Mouse (Mus musculus): ENCODE data around the gene Zfc3h1. TPM values are rescaled to one million over a fixed set of nuclear protein-coding genes. Genes with fewer than 3 reads are reported as not detected.
A peak's percentile ranks its signal among the peaks of the same experiment; 100 is the strongest.

The Zfc3h1 gene
- polyA plus RNA-seq, 1 experiment from 2014 or later: 5.0 TPM

DNA sequence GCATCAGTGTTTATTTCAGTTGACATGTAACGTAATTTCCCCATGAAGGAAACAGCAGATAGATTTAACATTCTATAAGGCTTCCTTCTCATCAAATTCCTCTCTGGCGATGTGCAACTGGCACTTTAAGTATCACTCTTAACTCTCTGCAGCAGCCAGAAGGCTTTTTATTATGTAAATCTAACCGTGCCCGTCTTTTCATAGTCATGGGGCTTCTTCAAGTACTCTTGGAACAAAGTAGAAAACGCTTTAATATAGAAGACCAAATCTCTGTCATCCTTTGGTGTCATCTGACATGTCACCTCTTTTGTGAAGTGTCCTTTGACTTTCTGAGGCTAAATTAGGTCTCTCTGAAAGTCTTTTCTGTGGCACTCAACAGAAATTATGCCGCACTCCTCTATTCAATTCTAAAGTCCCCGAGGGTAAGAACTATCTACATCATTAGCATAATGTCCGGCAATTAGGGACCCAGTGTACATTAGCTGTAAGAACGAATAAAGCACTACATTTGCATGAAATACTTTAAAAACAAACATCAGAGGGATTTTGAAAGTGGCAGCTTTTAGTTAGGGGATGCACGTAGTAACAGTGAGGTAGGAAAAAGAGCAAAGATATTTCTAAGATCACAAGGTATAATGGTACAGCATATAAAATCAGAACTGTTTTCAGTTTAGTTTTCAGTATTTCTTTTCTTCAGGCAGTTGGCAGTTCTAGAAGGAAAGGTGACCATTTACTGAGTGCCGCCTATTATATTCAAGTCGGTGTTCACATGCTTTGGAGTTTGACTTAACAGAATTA, 1.7 kb upstream of the Zfc3h1 start:
- Histone ChIP-seq H3K4me1 (ENCODE audit: insufficient read depth) (peaks cover 21% of the 10 kb centered on the region), H3K27me3 (ENCODE audit: insufficient read depth, low read length) (no peaks in the 10 kb centered on the region), H3K4me3 (ENCODE audit: low read depth, low read length) (peak overlapping the region; percentile 69), H3K9me3 (ENCODE audit: low read length) (no peaks in the 10 kb centered on the region), H3K36me3 (replicated peaks; ENCODE audit: insufficient read depth, low read length) (no peaks in the 10 kb centered on the region), H3K9ac (replicated peaks) (peak overlapping the region; percentile 98), H3K27ac (ENCODE audit: low read depth) (peak overlapping the region; percentile 99), H3K4me2 (ENCODE audit: low read depth, low read length) (peak overlapping the region; percentile 75)
- DNase-seq (no peak), ATAC-seq (no peak)
- WGBS (ENCODE audit: insufficient replicate concordance): 55% methylated on average over 12 of the region's 12 CpGs
- TF ChIP-seq CTCF (IDR thresholded peaks at IDR 0.05; ENCODE audit: low read depth): no peak
- TF ChIP-seq EP300 (IDR thresholded peaks at IDR 0.05; ENCODE audit: low read depth): no peak

DNA sequence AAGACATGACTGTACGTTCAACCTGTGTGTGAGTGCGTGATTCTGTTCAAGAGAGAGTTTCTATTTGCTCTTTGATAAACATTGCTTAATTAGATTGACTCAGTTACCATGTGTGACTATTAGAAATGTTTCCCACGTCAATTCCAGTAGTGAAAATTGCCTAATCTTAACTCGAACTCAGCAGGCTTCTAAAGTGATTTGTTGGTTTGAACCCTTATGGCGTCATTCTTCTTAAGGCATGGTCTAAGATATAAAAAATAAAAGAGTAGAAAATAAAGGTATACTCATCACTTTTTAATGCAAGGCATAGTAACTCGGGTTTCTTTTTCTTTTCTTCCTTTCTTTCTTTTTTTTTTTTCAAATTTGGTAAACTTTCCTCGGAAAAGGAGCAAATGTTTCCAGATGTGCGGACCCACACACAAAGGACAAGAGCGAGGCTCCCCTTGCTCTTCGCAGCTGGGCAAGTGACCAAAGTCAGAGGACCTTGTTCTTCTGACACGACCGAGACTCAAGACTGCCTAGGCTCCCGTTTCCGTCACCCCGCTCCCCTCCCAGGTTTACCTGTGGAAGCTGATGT, 1.0 kb upstream of the Zfc3h1 start:
- Histone ChIP-seq H3K27me3 (ENCODE audit: insufficient read depth, low read length) (no peaks in the 10 kb centered on the region), H3K36me3 (replicated peaks; ENCODE audit: insufficient read depth, low read length) (no peaks in the 10 kb centered on the region), H3K4me3 (ENCODE audit: low read depth, low read length) (peak overlapping the region; percentile 69), H3K9me3 (ENCODE audit: low read length) (no peaks in the 10 kb centered on the region), H3K9ac (replicated peaks) (peak overlapping the region; percentile 98), H3K4me2 (ENCODE audit: low read depth, low read length) (peak overlapping the region; percentile 75), H3K4me1 (ENCODE audit: insufficient read depth) (peaks cover 23% of the 10 kb centered on the region), H3K27ac (ENCODE audit: low read depth) (peak overlapping the region; percentile 99)
- DNase-seq (no peak), ATAC-seq (no peak)
- WGBS (ENCODE audit: insufficient replicate concordance): 2% methylated on average over 15 of the region's 15 CpGs
- TF ChIP-seq EP300 (IDR thresholded peaks at IDR 0.05; ENCODE audit: low read depth): no peak
- no peak for TF ChIP-seq CTCF (IDR thresholded peaks at IDR 0.05; ENCODE audit: low read depth)

- peak overlapping the region; percentile 99 for H3K27ac ChIP-seq (ENCODE audit: low read depth)
- H3K4me1 ChIP-seq (ENCODE audit: insufficient read depth): peaks cover 26% of the 10 kb centered on the region
- no peaks in the 10 kb centered on the region for H3K27me3 ChIP-seq (ENCODE audit: insufficient read depth, low read length)
- TF ChIP-seq EP300 (IDR thresholded peaks at IDR 0.05; ENCODE audit: low read depth): no peak
- TF ChIP-seq CTCF (IDR thresholded peaks at IDR 0.05; ENCODE audit: low read depth): no peak
- H3K36me3 ChIP-seq (replicated peaks; ENCODE audit: insufficient read depth, low read length): peaks cover 6% of the 10 kb centered on the region
- no peaks in the 10 kb centered on the region for H3K9me3 ChIP-seq (ENCODE audit: low read length)
- WGBS (ENCODE audit: insufficient replicate concordance): 1% methylated on average over 72 of the region's 101 CpGs
- peak overlapping the region; percentile 69 for H3K4me3 ChIP-seq (ENCODE audit: low read depth, low read length)
- H3K9ac ChIP-seq (replicated peaks): peak overlapping the region; percentile 98
- peak overlapping the region; percentile 75 for H3K4me2 ChIP-seq (ENCODE audit: low read depth, low read length)
- ATAC-seq: peak; percentile 30
- DNase-seq: peak; percentile 77
Observed at GRCm38 (mm10) chr10:115385018-115386002, 551 bp downstream of the Zfc3h1 start.

DNA sequence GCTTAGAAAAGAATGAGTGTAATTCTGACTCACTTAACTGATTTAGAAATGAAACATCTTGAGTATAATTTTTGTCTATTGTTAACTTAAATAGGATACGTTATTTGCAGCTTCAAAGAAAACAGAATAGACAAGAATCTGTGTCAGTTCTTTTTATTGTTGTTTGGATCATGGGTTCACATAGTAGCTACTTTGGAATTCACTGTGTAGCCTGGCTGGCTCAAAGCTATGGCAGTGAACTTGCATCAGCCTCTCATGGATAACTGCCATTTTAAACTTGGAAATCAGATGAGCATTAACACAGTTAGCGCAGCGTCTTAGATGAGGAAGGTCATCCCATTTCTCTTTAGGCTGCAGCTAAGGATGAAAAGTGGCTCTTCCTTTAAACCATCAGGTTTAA, 3.1 kb downstream of the Zfc3h1 start:
- Histone ChIP-seq H3K4me2 (ENCODE audit: low read depth, low read length) (no peak overlapping the region), H3K4me3 (ENCODE audit: low read depth, low read length) (no peak overlapping the region), H3K36me3 (replicated peaks; ENCODE audit: insufficient read depth, low read length) (peaks cover 15% of the 10 kb centered on the region), H3K27ac (ENCODE audit: low read depth) (no peak overlapping the region), H3K9me3 (ENCODE audit: low read length) (no peaks in the 10 kb centered on the region), H3K9ac (replicated peaks) (no peak overlapping the region), H3K4me1 (ENCODE audit: insufficient read depth) (peaks cover 18% of the 10 kb centered on the region), H3K27me3 (ENCODE audit: insufficient read depth, low read length) (no peaks in the 10 kb centered on the region)
- DNase-seq: no peak
- TF ChIP-seq EP300 (IDR thresholded peaks at IDR 0.05; ENCODE audit: low read depth) (no peak), CTCF (IDR thresholded peaks at IDR 0.05; ENCODE audit: low read depth) (no peak)
- ATAC-seq: no peak
- 93% methylated on average over 3 of the region's 3 CpGs for WGBS (ENCODE audit: insufficient replicate concordance)

DNA sequence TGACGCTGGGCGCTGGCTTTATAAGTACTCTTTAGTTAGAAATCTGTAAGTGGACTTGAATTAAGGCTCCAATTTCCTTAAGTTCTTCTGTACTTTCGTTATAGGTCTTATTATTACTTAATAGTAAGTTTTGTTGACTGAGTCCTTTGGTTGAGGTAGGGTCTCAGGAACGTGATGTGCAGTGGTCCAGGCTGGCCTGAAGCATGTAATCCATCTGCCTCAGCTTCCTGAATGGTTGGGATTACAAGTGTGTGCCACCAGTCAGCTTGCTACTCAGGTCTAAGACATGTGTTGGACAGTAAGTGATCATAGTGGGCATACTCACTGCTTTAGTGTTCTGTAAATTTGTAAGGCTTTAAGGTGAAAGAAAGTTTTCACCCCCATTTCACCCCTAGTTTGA, 6.3 kb downstream of the Zfc3h1 start:
- peaks cover 12% of the 10 kb centered on the region for H3K4me1 ChIP-seq (ENCODE audit: insufficient read depth)
- H3K9me3 ChIP-seq (ENCODE audit: low read length): no peaks in the 10 kb centered on the region
- H3K4me3 ChIP-seq (ENCODE audit: low read depth, low read length): no peak overlapping the region
- no peak overlapping the region for H3K4me2 ChIP-seq (ENCODE audit: low read depth, low read length)
- no peak for ATAC-seq
- no peak overlapping the region; the same call in 1 of the 2 replicates for H3K9ac ChIP-seq (replicated peaks)
- 89% methylated on average over 4 of the region's 4 CpGs for WGBS (ENCODE audit: insufficient replicate concordance)
- H3K36me3 ChIP-seq (replicated peaks; ENCODE audit: insufficient read depth, low read length): peaks cover 39% of the 10 kb centered on the region
- DNase-seq: no peak
- TF ChIP-seq CTCF (IDR thresholded peaks at IDR 0.05; ENCODE audit: low read depth) (no peak), EP300 (IDR thresholded peaks at IDR 0.05; ENCODE audit: low read depth) (no peak)
- no peak overlapping the region for H3K27ac ChIP-seq (ENCODE audit: low read depth)
- H3K27me3 ChIP-seq (ENCODE audit: insufficient read depth, low read length): no peaks in the 10 kb centered on the region

DNA sequence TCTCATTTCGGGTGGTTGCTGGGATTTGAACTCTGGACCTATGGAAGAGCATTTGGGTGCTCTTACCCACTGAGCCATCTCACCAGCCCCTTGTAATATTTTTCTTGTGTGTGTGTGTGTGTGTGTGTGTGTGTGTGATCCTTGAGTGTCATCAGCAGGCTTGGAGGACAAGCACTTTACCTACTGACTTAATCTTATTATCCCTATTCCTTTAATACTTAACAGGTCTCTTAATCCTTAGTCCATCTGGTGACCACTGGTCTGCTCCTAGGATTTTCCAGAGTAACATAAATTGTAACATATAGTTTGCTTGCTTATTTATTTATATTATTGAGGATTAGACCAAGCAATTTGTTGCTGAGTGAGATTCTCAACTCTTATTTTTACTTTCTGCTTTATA, 7.1 kb downstream of the Zfc3h1 start:
- Histone ChIP-seq H3K4me3 (ENCODE audit: low read depth, low read length) (no peak overlapping the region), H3K4me2 (ENCODE audit: low read depth, low read length) (no peak overlapping the region), H3K4me1 (ENCODE audit: insufficient read depth) (peaks cover 10% of the 10 kb centered on the region), H3K36me3 (replicated peaks; ENCODE audit: insufficient read depth, low read length) (peaks cover 44% of the 10 kb centered on the region), H3K9ac (replicated peaks) (no peak overlapping the region), H3K27me3 (ENCODE audit: insufficient read depth, low read length) (no peaks in the 10 kb centered on the region), H3K9me3 (ENCODE audit: low read length) (no peaks in the 10 kb centered on the region), H3K27ac (ENCODE audit: low read depth) (no peak overlapping the region)
- ATAC-seq (no peak), DNase-seq (no peak)
- no peak for TF ChIP-seq CTCF (IDR thresholded peaks at IDR 0.05; ENCODE audit: low read depth)
- WGBS (ENCODE audit: insufficient replicate concordance): 92% methylated on average over 1 of the region's 1 CpGs

Data from liver, postnatal 0 days (tissue).